Mouse (Mus musculus) neural tube, embryonic 13.5 days (tissue): ENCODE results near the gene Olfr593. TPM values are rescaled to one million over a fixed set of nuclear protein-coding genes. Genes with fewer than 3 reads are reported as not detected.
"Not testable (repeated sequence)": the region's sequence is repeated elsewhere in the genome, so short reads cannot be mapped to it uniquely, and the experiment has no call there.

Experiments
- ATAC-seq: fragments of 200-750 bp; cut with Nextera tagmentation; 2 replicates; pipeline ENCODE4 v1.8.0; 2017; ENCODE audit warnings: low read depth, mild to moderate bottlenecking, moderate TSS enrichment, moderate library complexity
- H3K27ac ChIP-seq: fragments of 300-500 bp; sonication (generic); replicated peaks from 2 replicates; pipeline ENCODE4 v1.5.1; 2015; ENCODE audit warnings: moderate library complexity, mild to moderate bottlenecking, inconsistent platforms
- H3K27me3 ChIP-seq: fragments of 300-500 bp; sonication (generic); 2 replicates; pipeline ENCODE4 v1.6.1; 2015; ENCODE audit warnings: mild to moderate bottlenecking, inconsistent platforms
- H3K36me3 ChIP-seq: fragments of 300-500 bp; sonication (generic); 2 replicates; pipeline ENCODE4 v1.6.1; 2015; ENCODE audit warnings: mild to moderate bottlenecking, inconsistent platforms
- H3K4me1 ChIP-seq: fragments of 300-500 bp; sonication (generic); replicated peaks from 2 replicates; pipeline ENCODE4 v1.6.1; 2015; ENCODE audit warnings: inconsistent platforms
- H3K4me2 ChIP-seq: fragments of 300-500 bp; sonication (generic); 2 replicates; pipeline ENCODE4 v1.6.1; 2015; ENCODE audit warnings: inconsistent platforms, mild to moderate bottlenecking, moderate library complexity
- H3K4me3 ChIP-seq: fragments of 300-500 bp; sonication (generic); 2 replicates; pipeline ENCODE4 v1.5.1; 2015; ENCODE audit warnings: mild to moderate bottlenecking, inconsistent platforms
- H3K9ac ChIP-seq: fragments of 300-500 bp; sonication (generic); 2 replicates; pipeline ENCODE4 v1.6.1; 2015; ENCODE audit warnings: moderate library complexity, mild to moderate bottlenecking, inconsistent platforms
- H3K9me3 ChIP-seq: fragments of 300-500 bp; sonication (generic); 2 replicates; pipeline ENCODE4 v1.6.1; 2016; ENCODE audit warnings: inconsistent platforms
- WGBS: fragments of 180-500 bp; shearing (Covaris S2); methylation state at CpG from one replicate; pipeline ENCODE4 v1.1.7; 2015; 5-methylcytosine and 5-hydroxymethylcytosine counted together
- microRNA-seq: library from miRNA; unstranded; fragments of <30 nt; microRNA quantifications from one replicate; pipeline ENCODE4, GENCODE M21; 2016
- polyA plus RNA-seq: library from polyadenylated mRNA; unstranded; fragments of >200 nt; fragmentation: Nextera tagmentation; extraction: Ambion mirVana; gene quantifications from 2 replicates; pipeline ENCODE4 v1.2.1, GENCODE M21; 2015

Olfr593 gene
- not detected in 2 replicates for polyA plus RNA-seq

DNA sequence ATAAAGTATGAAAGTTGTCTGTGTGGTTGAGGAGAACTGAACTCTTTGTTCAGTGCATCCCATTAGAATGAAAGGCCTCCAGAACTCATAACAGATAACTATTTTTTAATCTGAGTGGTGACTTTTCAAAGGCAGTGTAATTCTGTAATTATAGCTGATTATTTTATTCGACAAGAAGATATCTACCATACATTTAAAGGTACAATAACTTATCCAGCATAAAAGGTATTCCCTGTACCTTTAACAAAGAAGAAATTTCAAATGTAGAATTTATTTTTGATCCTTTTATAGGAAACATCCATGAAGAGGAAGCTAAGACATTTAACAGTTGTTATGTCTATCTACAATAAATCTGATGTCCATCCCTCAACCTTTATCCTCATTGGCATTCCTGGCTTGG lies at the start of gene Olfr593:
Olfr593 (plus strand) TSS at position 301 of the 400 bp plus-strand sequence.
- H3K9me3 ChIP-seq, result no peaks in the 10 kb centered on the region
- H3K36me3 ChIP-seq, result no peaks in the 10 kb centered on the region
- WGBS, result 79% methylated on average over 1 of the region's 1 CpGs
- no peak for ATAC-seq
- no peak within 1 kb of the TSS for H3K4me2 ChIP-seq
- no peaks in the 10 kb centered on the region for H3K4me1 ChIP-seq
- no peaks in the 10 kb centered on the region for H3K27me3 ChIP-seq
- H3K9ac ChIP-seq, result no peak within 1 kb of the TSS
- no peak within 1 kb of the TSS for H3K27ac ChIP-seq
- H3K4me3 ChIP-seq, result no peak within 1 kb of the TSS

DNA sequence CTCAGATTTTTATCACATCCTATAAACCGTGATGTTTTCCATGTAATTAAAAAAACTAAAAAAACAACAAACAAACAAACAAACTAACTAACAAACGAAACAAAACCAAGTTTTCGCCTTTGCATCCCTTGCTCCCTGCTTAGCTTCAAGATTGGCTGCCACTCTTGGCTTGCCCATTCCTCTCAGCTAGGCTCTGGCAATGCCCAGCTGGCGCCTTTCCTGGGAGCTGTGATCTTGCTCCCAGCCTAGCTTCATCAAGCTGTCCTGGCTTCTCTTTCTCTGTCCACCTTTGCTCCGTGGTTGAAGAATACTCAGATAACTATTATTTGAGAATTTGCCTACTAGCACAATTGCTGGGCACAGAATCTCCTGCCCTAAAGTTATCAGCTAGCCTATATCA lies 42.0 kb upstream of the Olfr593 start:
- no peak for ATAC-seq
- Histone ChIP-seq H3K9ac (no peak overlapping the region), H3K27ac (no peak overlapping the region), H3K9me3 (no peaks in the 10 kb centered on the region), H3K4me1 (no peaks in the 10 kb centered on the region), H3K4me2 (no peak overlapping the region), H3K27me3 (no peaks in the 10 kb centered on the region), H3K4me3 (no peak overlapping the region), H3K36me3 (no peaks in the 10 kb centered on the region)
- 81% methylated on average over 5 of the region's 5 CpGs for WGBS

DNA sequence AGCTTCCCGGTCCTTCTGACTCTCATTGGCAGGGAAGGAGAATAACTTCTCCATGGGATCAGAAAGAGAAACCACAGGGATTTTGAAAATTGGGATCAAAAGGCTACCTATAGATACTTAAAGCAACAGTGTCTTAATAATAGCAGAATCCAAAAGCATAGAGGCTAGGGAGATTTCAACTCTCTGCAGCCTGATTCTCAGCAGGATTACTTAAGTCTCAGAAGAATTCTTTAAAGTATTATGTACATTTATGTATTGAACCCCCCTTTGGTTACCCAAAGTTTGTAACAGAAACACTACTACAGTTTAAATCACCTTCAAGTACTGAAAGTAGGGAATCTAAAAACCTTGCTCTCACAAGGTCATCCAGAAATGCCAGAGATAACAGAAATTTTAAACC lies 33.4 kb upstream of the Olfr593 start, which contains the start of gene Olfr591:
Olfr591 (minus strand) TSS at position 101 of the 400 bp plus-strand sequence.
- Histone ChIP-seq H3K27ac (no peak within 1 kb of the TSS), H3K4me2 (no peak within 1 kb of the TSS), H3K9me3 (peaks cover 10% of the 10 kb centered on the region; the same call in 1 of the 2 replicates), H3K27me3 (no peaks in the 10 kb centered on the region), H3K4me1 (no peaks in the 10 kb centered on the region), H3K9ac (no peak within 1 kb of the TSS), H3K4me3 (no peak within 1 kb of the TSS), H3K36me3 (no peaks in the 10 kb centered on the region)
- 68% methylated on average over 1 of the region's 1 CpGs for WGBS
- no peak for ATAC-seq

DNA sequence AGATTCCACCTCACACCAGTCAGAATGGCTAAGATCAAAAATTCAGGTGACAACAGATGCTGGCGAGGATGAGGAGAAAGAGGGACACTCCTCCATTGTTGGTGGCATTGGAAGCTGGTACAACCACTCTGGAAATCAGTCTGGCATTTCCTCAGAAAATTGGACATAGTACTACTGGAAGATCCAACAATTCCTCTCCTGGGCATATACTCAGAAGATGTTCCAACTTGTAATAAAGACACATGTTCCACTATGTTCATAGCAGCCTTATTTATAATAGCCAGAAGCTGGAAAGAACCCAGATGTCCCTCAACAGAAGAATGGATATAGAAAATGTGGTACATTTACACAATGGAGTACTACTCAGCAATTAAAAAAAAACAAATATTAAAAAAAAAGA lies 27.2 kb upstream of the Olfr593 start, which contains the start of gene Olfr592:
Olfr592 (plus strand) TSS at position 301 of the 400 bp plus-strand sequence.
- ATAC-seq, H3K27me3 ChIP-seq, H3K36me3 ChIP-seq, H3K4me3 ChIP-seq, H3K4me1 ChIP-seq, H3K9ac ChIP-seq, H3K27ac ChIP-seq, H3K4me2 ChIP-seq: not testable (repeated sequence)
- peaks cover 10% of the 10 kb centered on the region; the same call in 1 of the 2 replicates for H3K9me3 ChIP-seq
- WGBS, result 83% methylated on average over 1 of the region's 1 CpGs

DNA sequence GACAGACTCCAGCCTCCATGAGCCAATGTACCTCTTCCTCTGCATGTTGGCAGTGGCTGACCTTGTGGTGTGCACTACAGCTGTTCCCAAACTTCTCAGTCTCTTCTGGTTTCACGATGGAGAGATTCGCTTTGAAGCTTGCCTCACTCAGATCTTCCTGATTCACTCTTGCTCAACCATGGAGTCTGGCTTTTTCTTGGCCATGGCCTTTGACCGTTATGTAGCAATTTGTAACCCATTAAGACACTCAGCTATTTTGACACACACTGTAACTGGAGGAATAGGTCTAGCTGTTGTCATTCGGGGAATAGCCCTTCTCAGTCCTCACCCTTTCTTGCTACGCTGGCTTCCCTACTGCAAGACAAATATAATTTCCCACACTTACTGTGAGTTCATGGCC lies 388 bp downstream of the Olfr593 start:
- not testable (repeated sequence) for H3K4me3 ChIP-seq, H3K4me2 ChIP-seq, H3K27ac ChIP-seq, H3K27me3 ChIP-seq, ATAC-seq, H3K9me3 ChIP-seq, H3K36me3 ChIP-seq, H3K4me1 ChIP-seq, H3K9ac ChIP-seq
- WGBS, result 92% methylated on average over 5 of the region's 5 CpGs

DNA sequence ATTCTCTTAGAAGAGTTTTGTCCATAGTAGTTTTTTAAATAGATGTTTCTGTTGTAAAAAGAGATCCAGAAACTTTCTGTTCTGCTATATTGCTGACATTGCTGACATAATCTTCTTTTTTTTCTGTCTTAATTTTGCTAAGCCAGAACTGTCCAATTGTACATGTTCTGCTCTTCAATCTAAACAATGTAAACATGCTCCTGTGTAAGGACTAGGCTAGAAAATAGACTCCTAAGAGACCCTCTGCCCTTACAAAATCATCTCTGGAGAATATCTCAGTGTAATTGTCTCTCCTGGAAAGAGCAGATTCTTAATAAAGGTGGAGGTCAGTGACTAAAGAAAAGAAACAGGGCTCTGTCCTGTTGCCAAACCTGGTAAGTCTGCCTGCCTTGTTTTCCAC lies 5.0 kb downstream of the Olfr593 start, which contains the start of gene Olfr594:
Olfr594 (plus strand) TSS at position 301 of the 400 bp plus-strand sequence.
- H3K9me3 ChIP-seq, result no peaks in the 10 kb centered on the region
- no peak within 1 kb of the TSS for H3K27ac ChIP-seq
- H3K4me3 ChIP-seq, result no peak within 1 kb of the TSS
- no peaks in the 10 kb centered on the region for H3K27me3 ChIP-seq
- no peaks in the 10 kb centered on the region for H3K4me1 ChIP-seq
- H3K4me2 ChIP-seq, result no peak within 1 kb of the TSS
- no peak for ATAC-seq
- no peaks in the 10 kb centered on the region for H3K36me3 ChIP-seq
- no peak within 1 kb of the TSS for H3K9ac ChIP-seq

DNA sequence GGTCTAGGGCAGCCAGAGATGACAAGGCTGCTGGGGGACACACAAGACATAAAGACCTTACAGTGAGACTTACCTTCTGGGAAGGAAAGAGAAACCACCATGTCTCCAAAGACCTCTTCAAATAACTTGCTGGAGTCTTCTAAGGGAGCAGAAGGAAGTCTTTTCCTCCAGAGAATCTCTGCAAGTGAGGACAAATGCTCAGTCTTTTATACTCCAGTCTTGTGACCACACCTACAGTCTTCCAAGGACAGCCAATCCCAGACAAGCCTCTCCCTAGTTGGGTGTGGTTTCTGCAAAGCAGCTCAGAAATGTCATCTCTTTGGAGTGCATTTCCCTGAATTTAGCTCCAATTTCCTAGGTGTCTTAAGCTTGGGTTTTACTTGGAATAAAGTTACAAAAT lies 40.7 kb downstream of the Olfr593 start, which contains the start of gene Usp17ld:
Usp17ld (minus strand) TSS at position 101 of the 400 bp plus-strand sequence.
- not testable (repeated sequence) for ATAC-seq, H3K27ac ChIP-seq, H3K27me3 ChIP-seq, H3K4me1 ChIP-seq, H3K9me3 ChIP-seq, H3K4me2 ChIP-seq, H3K36me3 ChIP-seq, H3K4me3 ChIP-seq, H3K9ac ChIP-seq

Small RNAs within 50 kb of the gene (microRNA-seq; reads per million reads assigned to microRNA genes)
- not detected for gene Gm25171

Other genes with a start within 250 kb of the Olfr593 start
- not detected in 2 replicates for gene Olfr576, start 249.2 kb upstream of the Olfr593 start, polyA plus RNA-seq
- gene Olfr577, start 235.9 kb upstream of the Olfr593 start, polyA plus RNA-seq, result not detected in 2 replicates
- not detected in 2 replicates for gene Olfr578, start 222.5 kb upstream of the Olfr593 start, polyA plus RNA-seq
- not detected in 2 replicates for gene Olfr582, start 173.8 kb upstream of the Olfr593 start, polyA plus RNA-seq
- gene Olfr583, start 160.6 kb upstream of the Olfr593 start, polyA plus RNA-seq, result not detected in 2 replicates
- gene Olfr584, start 130.0 kb upstream of the Olfr593 start, polyA plus RNA-seq, result not detected in 2 replicates
- not detected in 2 replicates for gene Olfr585, start 114.1 kb upstream of the Olfr593 start, polyA plus RNA-seq
- gene Olfr586, start 86.2 kb upstream of the Olfr593 start, polyA plus RNA-seq, result not detected in 2 replicates
- not detected in 2 replicates for gene Olfr588-ps1, start 71.0 kb upstream of the Olfr593 start, polyA plus RNA-seq
- gene Olfr589, start 55.5 kb upstream of the Olfr593 start, polyA plus RNA-seq, result not detected in 2 replicates
- not detected in 2 replicates for gene Olfr591, start 33.5 kb upstream of the Olfr593 start, polyA plus RNA-seq
- gene Olfr592, start 27.1 kb upstream of the Olfr593 start, polyA plus RNA-seq, result not detected in 2 replicates
- gene Olfr594, start 5.1 kb downstream of the Olfr593 start, polyA plus RNA-seq, result not detected in 2 replicates
- gene Usp17ld, start 40.6 kb downstream of the Olfr593 start, polyA plus RNA-seq, result not detected in 2 replicates
- gene Olfr596, start 93.8 kb downstream of the Olfr593 start, polyA plus RNA-seq, result not detected in 2 replicates
- gene Olfr597, start 104.5 kb downstream of the Olfr593 start, polyA plus RNA-seq, result not detected in 2 replicates
- gene Olfr598, start 111.7 kb downstream of the Olfr593 start, polyA plus RNA-seq, result not detected in 2 replicates
- not detected in 2 replicates for gene Olfr599, start 124.1 kb downstream of the Olfr593 start, polyA plus RNA-seq
- not detected in 2 replicates for gene Olfr600, start 137.8 kb downstream of the Olfr593 start, polyA plus RNA-seq
- gene Olfr601, start 150.8 kb downstream of the Olfr593 start, polyA plus RNA-seq, result not detected in 2 replicates
- gene Olfr603, start 174.3 kb downstream of the Olfr593 start, polyA plus RNA-seq, result not detected in 2 replicates
- gene Usp17lc, start 203.2 kb downstream of the Olfr593 start, polyA plus RNA-seq, result not detected in 2 replicates
- gene Olfr605, start 233.6 kb downstream of the Olfr593 start, polyA plus RNA-seq, result not detected in 2 replicates
- not detected in 2 replicates for gene Olfr606, start 237.2 kb downstream of the Olfr593 start, polyA plus RNA-seq